Mouse (Mus musculus) liver, embryonic 16.5 days (tissue): Measurements from ENCODE around the gene Smox. TPM values are rescaled to one million over a fixed set of nuclear protein-coding genes. Genes with fewer than 3 reads are reported as not detected.

Experiments used
- ATAC-seq: fragments of 200-750 bp; cut with Nextera tagmentation; 2 replicates; pipeline ENCODE4 v1.8.0; 2017; ENCODE audit warnings: low read depth, mild to moderate bottlenecking, moderate number of reproducible peaks, moderate library complexity
- H3K27ac ChIP-seq: fragments of 300-500 bp; sonication (generic); 2 replicates; pipeline ENCODE4 v1.5.1; 2014; ENCODE audit warnings: mild to moderate bottlenecking, low read length
- H3K27me3 ChIP-seq: fragments of 300-500 bp; sonication (generic); 2 replicates; pipeline ENCODE4 v1.6.1; 2014; ENCODE audit warnings: low read depth, low read length, mixed read lengths; ENCODE audit not compliant: control insufficient read depth, insufficient read depth
- H3K36me3 ChIP-seq: fragments of 300-500 bp; sonication (generic); 2 replicates; pipeline ENCODE4 v1.6.1; 2014; ENCODE audit warnings: mild to moderate bottlenecking; ENCODE audit not compliant: control insufficient read depth, insufficient read depth
- H3K4me1 ChIP-seq: fragments of 300-500 bp; sonication (generic); 2 replicates; pipeline ENCODE4 v1.6.1; 2014; ENCODE audit warnings: low read depth, low read length, mixed read lengths; ENCODE audit not compliant: control insufficient read depth
- H3K4me2 ChIP-seq: fragments of 300-500 bp; sonication (generic); 2 replicates; pipeline ENCODE4 v1.6.1; 2014; ENCODE audit warnings: low read depth, low read length, mixed read lengths
- H3K4me3 ChIP-seq: fragments of 300-500 bp; sonication (generic); 2 replicates; pipeline ENCODE4 v1.5.1; 2014; ENCODE audit warnings: low read depth, mild to moderate bottlenecking, low read length
- H3K9ac ChIP-seq: fragments of 300-500 bp; sonication (generic); 2 replicates; pipeline ENCODE4 v1.6.1; 2014; ENCODE audit warnings: low read depth, low read length
- H3K9me3 ChIP-seq: fragments of 300-500 bp; sonication (generic); replicated peaks from 2 replicates; pipeline ENCODE4 v1.6.1; 2016; ENCODE audit warnings: low read length; ENCODE audit not compliant: control insufficient read depth
- WGBS: fragments of 180-500 bp; shearing (Covaris S2); extraction: QIAGEN DNeasy Blood & Tissue Kit; methylation state at CpG from one replicate; pipeline ENCODE4 v1.1.7; 2014; ENCODE audit not compliant: insufficient replicate concordance; 5-methylcytosine and 5-hydroxymethylcytosine counted together
- polyA plus RNA-seq: library from polyadenylated mRNA; unstranded; fragments of >200 nt; fragmentation: Nextera tagmentation; extraction: Ambion mirVana; gene quantifications from 2 replicates; pipeline ENCODE4 v1.2.1, GENCODE M21; 2015

The Smox gene
- polyA plus RNA-seq, 1 experiment from 2014 or later: 89.1 TPM

- Histone ChIP-seq H3K36me3 (no peaks in the 10 kb centered on the region), H3K4me1 (no peaks in the 10 kb centered on the region), H3K4me2 (peak within 1 kb of the TSS; percentile 39), H3K27me3 (peaks cover 56% of the 10 kb centered on the region), H3K4me3 (peak within 1 kb of the TSS; percentile 30), H3K27ac (no peak within 1 kb of the TSS), H3K9me3 (no peaks in the 10 kb centered on the region), H3K9ac (no peak within 1 kb of the TSS)
- 2% methylated on average over 67 of the region's 82 CpGs for WGBS
- peak; percentile 41; the same call in 1 of the 2 replicates for ATAC-seq
Observed at GRCm38 (mm10) chr2:131561891-131562585, 70.7 kb downstream of the Smox start, which contains the start of gene Adra1d. Gene Adra1d (minus strand): TSS chr2:131562283.

DNA sequence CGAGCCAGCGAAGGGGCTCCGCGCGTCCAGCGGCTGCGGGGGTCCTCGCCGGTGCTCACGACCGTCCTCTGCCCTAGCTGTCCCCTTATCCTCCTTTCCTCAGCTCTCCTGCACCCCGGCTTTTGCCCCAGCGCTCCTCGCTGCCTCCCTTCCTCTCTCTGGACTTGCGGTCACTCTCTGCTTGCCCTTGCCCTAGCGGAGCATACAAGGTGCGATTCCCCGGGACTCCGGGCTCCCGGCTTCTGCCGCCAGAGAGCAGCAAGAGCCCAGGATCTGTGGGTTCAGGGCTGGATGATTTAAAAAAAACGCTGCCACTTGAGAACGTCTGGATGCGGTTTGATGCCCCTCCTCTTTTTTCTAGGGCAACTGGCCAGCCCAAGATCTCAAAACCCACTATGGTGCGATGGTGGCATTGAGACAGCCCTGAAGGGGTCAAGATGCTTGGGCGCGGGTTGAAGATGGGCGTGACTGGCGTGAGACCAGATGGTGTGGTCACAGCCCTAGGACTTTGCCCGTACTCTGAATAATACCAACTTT is 71.4 kb downstream of the Smox start:
- no peaks in the 10 kb centered on the region for H3K4me1 ChIP-seq
- ATAC-seq: 0 out of 2 replicates have a peak, but pooled peaks have one; percentile 13
- peak overlapping the region; percentile 39 for H3K4me2 ChIP-seq
- H3K9me3 ChIP-seq: no peaks in the 10 kb centered on the region
- H3K9ac ChIP-seq: no peak overlapping the region
- H3K27ac ChIP-seq: no peak overlapping the region
- H3K36me3 ChIP-seq: no peaks in the 10 kb centered on the region
- under 1% methylated on average over 30 of the region's 30 CpGs for WGBS
- peaks cover 56% of the 10 kb centered on the region for H3K27me3 ChIP-seq
- peak overlapping the region; percentile 30 for H3K4me3 ChIP-seq

Other genes starting within 250 kb of the Smox start
- gene Pank2, start 229.0 kb upstream of the Smox start, polyA plus RNA-seq: 15.6 and 16.9 TPM in 2 replicates
- gene Rnf24, start 138.6 kb upstream of the Smox start, polyA plus RNA-seq: 0.46 and 0.61 TPM in 2 replicates
- gene Adra1d, start 70.8 kb downstream of the Smox start, polyA plus RNA-seq: 0.11 and 0.22 TPM in 2 replicates